Mouse (Mus musculus) olfactory bulb, adult 2 months (tissue): ENCODE data around the gene Rbm42.

ENCODE experiments used
- CTCF ChIP-seq: fragments of 200-500 bp; IDR thresholded peaks from 2 replicates; pipeline ENCODE4 v1.5.1; 2012; ENCODE audit warnings: low read depth, mild to moderate bottlenecking, low read length, moderate library complexity; ENCODE audit not compliant: insufficient read depth
- POLR2A ChIP-seq: fragments of 200-500 bp; IDR thresholded peaks from 2 replicates; pipeline ENCODE4 v1.6.1; 2012; ENCODE audit warnings: mild to moderate bottlenecking, low read depth, low read length, moderate library complexity; ENCODE audit not compliant: insufficient read depth

- TF ChIP-seq CTCF: no peak
- no peak for TF ChIP-seq POLR2A
Measured at GRCm38 (mm10) chr7:30635752-30636151, 14.4 kb downstream of the Rbm42 start, which contains the start of gene Etv2.
